ENCODE assay signal across 8 mouse cellular contexts in the genomic region with DNA sequence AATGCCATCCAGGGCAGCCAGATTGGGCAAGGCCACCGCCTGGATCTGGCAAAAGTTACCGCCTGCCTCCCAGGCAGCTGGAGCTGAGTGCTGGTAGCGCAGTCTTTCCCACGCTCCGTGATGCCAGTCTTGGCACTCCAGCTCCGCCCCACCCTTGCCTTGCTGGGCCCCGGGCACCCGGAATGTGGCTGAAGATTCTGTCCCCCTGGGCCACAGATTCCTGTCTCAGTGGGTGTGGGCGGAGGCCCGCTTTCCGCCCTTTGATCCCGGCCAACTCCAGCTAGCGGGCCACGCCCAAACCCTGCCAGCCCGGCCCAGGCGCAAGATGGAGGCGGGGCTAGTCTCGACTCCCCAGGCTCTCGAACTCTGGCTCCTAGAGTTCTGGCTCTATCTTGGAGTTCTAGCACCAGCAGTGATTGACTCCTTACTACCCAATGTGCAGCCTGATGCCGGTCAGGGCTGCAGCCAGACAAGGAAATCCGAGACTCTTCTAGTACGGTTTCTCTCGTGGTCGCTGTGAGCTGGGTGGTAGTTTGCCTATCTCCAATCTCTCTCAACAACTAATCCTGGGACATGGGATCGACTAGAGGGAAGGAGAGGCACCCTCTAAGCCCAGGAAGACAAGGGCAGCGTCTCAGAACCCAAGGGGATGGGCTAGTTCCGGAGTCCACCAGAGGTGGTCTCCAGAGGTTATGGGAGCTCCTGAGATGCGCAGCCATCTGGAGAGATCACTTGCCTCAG. TPM values are rescaled to one million over a fixed set of nuclear protein-coding genes. Genes with fewer than 3 reads are reported as not detected.
DNase-seq lines count a peak whose midpoint lies in the region; ATAC-seq lines count a peak whose summit lies in the region.

No protein-coding gene starts in this region.

- no peak overlapping the region for H3K9ac ChIP-seq in hindbrain, embryonic 12.5 days
- H3K9ac ChIP-seq in limb, embryonic 12.5 days (replicated peaks), result no peak overlapping the region
- no peak overlapping the region for H3K9ac ChIP-seq in midbrain, embryonic 11.5 days (ENCODE audit: low read length)

- 5% methylated on average over 28 of the region's 28 CpGs for WGBS in hindbrain, embryonic 12.5 days
- WGBS in limb, embryonic 12.5 days, result 5% methylated on average over 28 of the region's 28 CpGs
- 6% methylated on average over 28 of the region's 28 CpGs for WGBS in midbrain, embryonic 11.5 days

- H3K27ac ChIP-seq in hindbrain, embryonic 12.5 days, result no peak overlapping the region
- H3K27ac ChIP-seq in limb, embryonic 12.5 days, result no peak overlapping the region
- H3K27ac ChIP-seq in midbrain, embryonic 11.5 days (ENCODE audit: low read depth, low read length), result no peak overlapping the region

- peaks cover 87% of the 10 kb centered on the region for H3K27me3 ChIP-seq in hindbrain, embryonic 12.5 days
- H3K27me3 ChIP-seq in limb, embryonic 12.5 days, result peaks cover 90% of the 10 kb centered on the region
- peaks cover 62% of the 10 kb centered on the region for H3K27me3 ChIP-seq in midbrain, embryonic 11.5 days (ENCODE audit: control insufficient read depth, insufficient read depth, low read length)

- H3K9me3 ChIP-seq in hindbrain, embryonic 12.5 days (replicated peaks), result no peaks in the 10 kb centered on the region
- H3K9me3 ChIP-seq in limb, embryonic 12.5 days, result no peaks in the 10 kb centered on the region
- H3K9me3 ChIP-seq in midbrain, embryonic 11.5 days (ENCODE audit: control insufficient read depth, low read length), result no peaks in the 10 kb centered on the region

- peak overlapping the region; percentile 43 for H3K4me2 ChIP-seq in hindbrain, embryonic 12.5 days (replicated peaks)
- peak overlapping the region; percentile 85 for H3K4me2 ChIP-seq in limb, embryonic 12.5 days
- H3K4me2 ChIP-seq in midbrain, embryonic 11.5 days, result peak overlapping the region; percentile 4; the same call in 1 of the 2 replicates

- ATAC-seq in hindbrain, embryonic 12.5 days (ENCODE audit: low FRiP score), result 0 out of 2 replicates have a peak, but pooled peaks have one; percentile 1
- ATAC-seq in limb, embryonic 12.5 days (ENCODE audit: insufficient number of reproducible peaks, insufficient read depth, low FRiP score, low TSS enrichment, low read depth), result no peak
- ATAC-seq in midbrain, embryonic 11.5 days (ENCODE audit: low FRiP score), result peak; percentile 6; the same call in 1 of the 2 replicates

- H3K4me3 ChIP-seq in hindbrain, embryonic 12.5 days, result peak overlapping the region; percentile 18
- H3K4me3 ChIP-seq in limb, embryonic 12.5 days (replicated peaks), result peak overlapping the region; percentile 46
- H3K4me3 ChIP-seq in midbrain, embryonic 11.5 days (ENCODE audit: low read depth, low read length), result no peak overlapping the region; the same call in 1 of the 2 replicates

- peaks cover 26% of the 10 kb centered on the region for H3K4me1 ChIP-seq in hindbrain, embryonic 12.5 days
- peaks cover 32% of the 10 kb centered on the region for H3K4me1 ChIP-seq in limb, embryonic 12.5 days (replicated peaks)
- H3K4me1 ChIP-seq in midbrain, embryonic 11.5 days (ENCODE audit: control insufficient read depth, insufficient read depth, low read length), result peaks cover 10% of the 10 kb centered on the region

- H3K36me3 ChIP-seq in hindbrain, embryonic 12.5 days, result no peaks in the 10 kb centered on the region
- H3K36me3 ChIP-seq in limb, embryonic 12.5 days, result no peaks in the 10 kb centered on the region
- H3K36me3 ChIP-seq in midbrain, embryonic 11.5 days (ENCODE audit: control insufficient read depth, insufficient read depth, low read length), result no peaks in the 10 kb centered on the region

- peak; percentile 51 to 59 for DNase-seq in cerebellum, postnatal 10 days
- DNase-seq in cerebellum, adult 9-11 months, result no peak
- DNase-seq in adrenal gland, postnatal 36 days, result peak; percentile 77 to 80
- peak; percentile 58 for DNase-seq in gastrocnemius, adult 18-20 months (ENCODE audit: low spot score)
- DNase-seq in midbrain, embryonic 11.5 days (ENCODE audit: low spot score, missing footprints), result peak; percentile 92
- no peak for DNase-seq in layer of hippocampus, adult 9-10 months (ENCODE audit: low spot score)

RNA-seq across cellular contexts. Expression of a gene that starts 8.5 kb away (rescaled TPM):
- total RNA-seq in adrenal gland, postnatal 36 days (2021), result under 1 TPM; 0.33 to 0.40 TPM
- total RNA-seq in gastrocnemius, adult 18-20 months (2021), result under 1 TPM in 1 of 2 experiments, not detected in 1; 0.14 TPM
- polyA plus RNA-seq in hindbrain, embryonic 12.5 days (2016; fragmentation: Nextera tagmentation; extraction: Ambion mirVana), result not detected in 2 replicates
- polyA plus RNA-seq in limb, embryonic 12.5 days (2016; fragmentation: Nextera tagmentation; extraction: Ambion mirVana), result 0.08 TPM in 1 of 2 replicates, not detected in the other
- not detected in 2 replicates for polyA plus RNA-seq in midbrain, embryonic 11.5 days (2014; fragmentation: Nextera tagmentation; extraction: Ambion mirVana)

RNA-seq across cellular contexts. Expression of a gene that starts 47.3 kb away (rescaled TPM):
- 10 to 100 TPM; 14.7 to 19.5 TPM for total RNA-seq in adrenal gland, postnatal 36 days (2021)
- 1 to 10 TPM; 2.2 to 2.8 TPM for total RNA-seq in gastrocnemius, adult 18-20 months (2021)
- polyA plus RNA-seq in hindbrain, embryonic 12.5 days (2016; fragmentation: Nextera tagmentation; extraction: Ambion mirVana), result 101 TPM in 2 replicates
- polyA plus RNA-seq in limb, embryonic 12.5 days (2016; fragmentation: Nextera tagmentation; extraction: Ambion mirVana), result 166 TPM in 2 replicates
- polyA plus RNA-seq in midbrain, embryonic 11.5 days (2014; fragmentation: Nextera tagmentation; extraction: Ambion mirVana), result 159 TPM in 2 replicates

RNA-seq across cellular contexts. Expression of a gene that starts 53.1 kb away (rescaled TPM):
- 1 to 10 TPM; 4.3 to 6.5 TPM for total RNA-seq in adrenal gland, postnatal 36 days (2021)
- total RNA-seq in gastrocnemius, adult 18-20 months (2021), result 10 to 100 TPM; 22.1 to 24.0 TPM
- polyA plus RNA-seq in hindbrain, embryonic 12.5 days (2016; fragmentation: Nextera tagmentation; extraction: Ambion mirVana), result 9.4 and 10.3 TPM in 2 replicates
- 6.4 and 6.8 TPM in 2 replicates for polyA plus RNA-seq in limb, embryonic 12.5 days (2016; fragmentation: Nextera tagmentation; extraction: Ambion mirVana)
- polyA plus RNA-seq in midbrain, embryonic 11.5 days (2014; fragmentation: Nextera tagmentation; extraction: Ambion mirVana), result 3.0 and 3.2 TPM in 2 replicates

Comparison
In these comparisons a context has a peak if more than half of its experiments do, and no peak if none do; other contexts are left out.
1. DNase-seq: peak in cerebellum, postnatal 10 days (2 of 2), adrenal gland, postnatal 36 days (2 of 2), gastrocnemius, adult 18-20 months (single experiment) and midbrain, embryonic 11.5 days (single experiment); none in cerebellum, adult 9-11 months (single experiment) and layer of hippocampus, adult 9-10 months (single experiment).
2. H3K4me2 ChIP-seq: peak in every context shown above with its lines; median percentile 85 in limb, embryonic 12.5 days; 43 in hindbrain, embryonic 12.5 days; 4 in midbrain, embryonic 11.5 days.